Mouse (Mus musculus) liver, postnatal 0 days (tissue): ENCODE data around the gene Stk11ip. TPM values are rescaled to one million over a fixed set of nuclear protein-coding genes. Genes with fewer than 3 reads are reported as not detected.

ENCODE experiments used
- ATAC-seq: fragments of 200-750 bp; cut with Nextera tagmentation; 2 replicates; pipeline ENCODE4 v1.8.0; 2017; ENCODE audit warnings: mild to moderate bottlenecking, moderate library complexity
- DNase-seq: peaks from one replicate; pipeline ENCODE4 v3.0.0-alpha.2; 2016
- H3K27ac ChIP-seq: fragments of 300-500 bp; sonication (generic); 2 replicates; pipeline ENCODE4 v1.5.1; 2014; ENCODE audit warnings: antibody characterized with exemption, moderate library complexity, mild to moderate bottlenecking, low read depth
- H3K27me3 ChIP-seq: fragments of 300-500 bp; sonication (generic); 2 replicates; pipeline ENCODE4 v1.6.1; 2014; ENCODE audit warnings: low read length, control low read depth, mixed read lengths; ENCODE audit not compliant: insufficient read depth
- H3K36me3 ChIP-seq: fragments of 300-500 bp; sonication (generic); replicated peaks from 2 replicates; pipeline ENCODE4 v1.6.1; 2014; ENCODE audit warnings: mild to moderate bottlenecking, control low read depth, low read length, moderate library complexity, mixed read lengths; ENCODE audit not compliant: insufficient read depth
- H3K4me1 ChIP-seq: fragments of 300-500 bp; sonication (generic); 2 replicates; pipeline ENCODE4 v1.6.1; 2014; ENCODE audit warnings: antibody characterized with exemption, mild to moderate bottlenecking, control low read depth; ENCODE audit not compliant: insufficient read depth
- H3K4me2 ChIP-seq: fragments of 300-500 bp; sonication (generic); 2 replicates; pipeline ENCODE4 v1.6.1; 2014; ENCODE audit warnings: low read depth, mild to moderate bottlenecking, low read length, moderate library complexity, mixed read lengths
- H3K4me3 ChIP-seq: fragments of 300-500 bp; sonication (generic); 2 replicates; pipeline ENCODE4 v1.5.1; 2014; ENCODE audit warnings: low read depth, low read length
- H3K9ac ChIP-seq: fragments of 300-500 bp; sonication (generic); replicated peaks from 2 replicates; pipeline ENCODE4 v1.6.1; 2014; ENCODE audit warnings: mild to moderate bottlenecking, moderate library complexity
- H3K9me3 ChIP-seq: fragments of 300-500 bp; sonication (generic); 2 replicates; pipeline ENCODE4 v1.6.1; 2016; ENCODE audit warnings: mild to moderate bottlenecking, control low read depth, low read length, mixed read lengths
- CTCF ChIP-seq: sonication (generic); IDR thresholded peaks from 2 replicates; pipeline ENCODE4 v1.5.1; 2016; ENCODE audit warnings: antibody characterized with exemption, low read depth
- EP300 ChIP-seq: IDR thresholded peaks from 2 replicates; pipeline ENCODE4 v1.6.1; 2016; ENCODE audit warnings: antibody characterized with exemption, low read depth, mild to moderate bottlenecking
- WGBS: fragments of 180-500 bp; shearing (Covaris S2); extraction: QIAGEN DNeasy Blood & Tissue Kit; methylation state at CpG from one replicate; pipeline ENCODE4 v1.1.7; 2014; ENCODE audit not compliant: insufficient replicate concordance; 5-methylcytosine and 5-hydroxymethylcytosine counted together
- polyA plus RNA-seq: library from polyadenylated mRNA; unstranded; fragments of >200 nt; fragmentation: Nextera tagmentation; extraction: Ambion mirVana; gene quantifications from 2 replicates; pipeline ENCODE4 v1.2.1, GENCODE M21; 2015

The Stk11ip gene
- polyA plus RNA-seq, 1 experiment from 2014 or later = 3.3 TPM

GRCm38 (mm10) chr1:75549289-75550279 is 28.3 kb downstream of the Stk11ip start:
- WGBS = 67% methylated on average over 17 of the region's 17 CpGs
- DNase-seq (peak; percentile 12), ATAC-seq (no peak)
- no peak overlapping the region for H3K9ac ChIP-seq
- no peak overlapping the region for H3K4me3 ChIP-seq
- H3K9me3 ChIP-seq = no peaks in the 10 kb centered on the region
- no peaks in the 10 kb centered on the region for H3K36me3 ChIP-seq
- H3K4me1 ChIP-seq = peaks cover 3% of the 10 kb centered on the region
- TF ChIP-seq CTCF (no peak), EP300 (no peak)
- peaks cover 35% of the 10 kb centered on the region for H3K27me3 ChIP-seq
- no peak overlapping the region for H3K27ac ChIP-seq
- H3K4me2 ChIP-seq = no peak overlapping the region

- DNase-seq = no peak
- TF ChIP-seq EP300 (no peak), CTCF (no peak)
- no peak for ATAC-seq
- Histone ChIP-seq H3K4me2 (no peak overlapping the region), H3K9ac (no peak overlapping the region), H3K4me1 (peaks cover 3% of the 10 kb centered on the region), H3K4me3 (no peak overlapping the region), H3K9me3 (no peaks in the 10 kb centered on the region), H3K27ac (no peak overlapping the region), H3K36me3 (no peaks in the 10 kb centered on the region), H3K27me3 (peaks cover 28% of the 10 kb centered on the region)
- 79% methylated on average over 15 of the region's 15 CpGs for WGBS
These were observed 29.3 kb downstream of the Stk11ip start for GRCm38 (mm10) chr1:75550586-75550985.

DNA sequence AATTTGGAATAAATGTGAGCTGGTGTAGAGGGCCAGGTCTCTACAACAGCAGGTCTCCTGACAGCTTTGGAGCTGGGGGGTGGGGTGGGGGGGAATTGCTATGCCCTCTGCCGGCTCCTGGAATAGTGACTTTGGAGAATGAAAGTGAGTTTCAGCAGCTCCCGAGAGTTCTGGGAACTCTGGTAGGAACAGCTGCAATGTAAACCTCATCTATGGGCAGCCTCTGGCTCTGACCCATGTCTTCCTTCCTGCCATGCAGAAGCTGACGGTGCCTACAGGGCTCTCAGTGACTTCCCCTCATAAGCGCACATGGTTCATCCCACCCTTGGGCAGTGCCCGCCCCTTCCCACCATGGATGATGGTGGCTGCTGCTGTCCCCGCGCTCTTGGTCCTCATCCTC is 34.4 kb downstream of the Stk11ip start:
- Histone ChIP-seq H3K27ac (no peak overlapping the region), H3K4me2 (no peak overlapping the region), H3K27me3 (0 out of 2 replicates have a peak, but pooled peaks cover 2% of the 10 kb centered on the region), H3K36me3 (no peaks in the 10 kb centered on the region), H3K9me3 (no peaks in the 10 kb centered on the region), H3K4me1 (0 out of 2 replicates have a peak, but pooled peaks cover 3% of the 10 kb centered on the region), H3K4me3 (no peak overlapping the region), H3K9ac (no peak overlapping the region)
- WGBS = 65% methylated on average over 7 of the region's 7 CpGs
- DNase-seq = no peak
- no peak for TF ChIP-seq EP300
- TF ChIP-seq CTCF = no peak
- ATAC-seq = no peak

GRCm38 (mm10) chr1:75556143-75556781 is 34.9 kb downstream of the Stk11ip start:
- ATAC-seq (no peak), DNase-seq (no peak)
- no peak overlapping the region for H3K27ac ChIP-seq
- no peak for TF ChIP-seq CTCF
- TF ChIP-seq EP300 = no peak
- H3K9me3 ChIP-seq = no peaks in the 10 kb centered on the region
- no peaks in the 10 kb centered on the region for H3K27me3 ChIP-seq
- no peaks in the 10 kb centered on the region for H3K36me3 ChIP-seq
- no peak overlapping the region for H3K4me2 ChIP-seq
- 84% methylated on average over 9 of the region's 9 CpGs for WGBS
- H3K4me3 ChIP-seq = no peak overlapping the region
- H3K9ac ChIP-seq = no peak overlapping the region
- 0 out of 2 replicates have a peak, but pooled peaks cover 3% of the 10 kb centered on the region for H3K4me1 ChIP-seq

GRCm38 (mm10) chr1:75557041-75557440 is 35.7 kb downstream of the Stk11ip start:
- no peak overlapping the region for H3K9ac ChIP-seq
- ATAC-seq = no peak
- 0 out of 2 replicates have a peak, but pooled peaks cover 3% of the 10 kb centered on the region for H3K4me1 ChIP-seq
- no peak overlapping the region for H3K4me2 ChIP-seq
- no peak for DNase-seq
- H3K27ac ChIP-seq = no peak overlapping the region
- no peak overlapping the region for H3K4me3 ChIP-seq
- H3K27me3 ChIP-seq = no peaks in the 10 kb centered on the region
- H3K36me3 ChIP-seq = no peaks in the 10 kb centered on the region
- TF ChIP-seq CTCF (no peak), EP300 (no peak)
- H3K9me3 ChIP-seq = no peaks in the 10 kb centered on the region
- 86% methylated on average over 7 of the region's 7 CpGs for WGBS
